Mouse (Mus musculus) hindbrain, embryonic 14.5 days (tissue): ENCODE measurements around the gene Tpcn1. TPM values are rescaled to one million over a fixed set of nuclear protein-coding genes. Genes with fewer than 3 reads are reported as not detected.

Experiments used
- ATAC-seq: fragments of 200-750 bp; cut with Nextera tagmentation; 2 replicates; pipeline ENCODE4 v1.8.0; 2017; ENCODE audit warnings: moderate number of reproducible peaks, mild to moderate bottlenecking, moderate TSS enrichment, moderate library complexity; ENCODE audit not compliant: low FRiP score
- DNase-seq: peaks from one replicate; pipeline ENCODE4 v3.0.0-alpha.2; 2015; ENCODE audit warnings: low spot score
- H3K27ac ChIP-seq: fragments of 300-500 bp; sonication (generic); 2 replicates; pipeline ENCODE4 v1.5.1; 2014; ENCODE audit warnings: mild to moderate bottlenecking, moderate library complexity
- H3K27me3 ChIP-seq: fragments of 300-500 bp; sonication (generic); 2 replicates; pipeline ENCODE4 v1.6.1; 2014; ENCODE audit warnings: mild to moderate bottlenecking, low read length, mixed read lengths; ENCODE audit not compliant: control insufficient read depth, insufficient read depth
- H3K36me3 ChIP-seq: fragments of 300-500 bp; sonication (generic); replicated peaks from 2 replicates; pipeline ENCODE4 v1.6.1; 2014; ENCODE audit not compliant: control insufficient read depth, insufficient read depth
- H3K4me1 ChIP-seq: fragments of 300-500 bp; sonication (generic); replicated peaks from 2 replicates; pipeline ENCODE4 v1.6.1; 2014; ENCODE audit warnings: antibody characterized with exemption, low read length, mixed read lengths; ENCODE audit not compliant: control insufficient read depth, insufficient read depth
- H3K4me2 ChIP-seq: fragments of 300-500 bp; sonication (generic); replicated peaks from 2 replicates; pipeline ENCODE4 v1.6.1; 2014; ENCODE audit warnings: mild to moderate bottlenecking, moderate library complexity
- H3K4me3 ChIP-seq: fragments of 300-500 bp; sonication (generic); replicated peaks from 2 replicates; pipeline ENCODE4 v1.5.1; 2014; ENCODE audit warnings: mild to moderate bottlenecking, low read length
- H3K9ac ChIP-seq: fragments of 300-500 bp; sonication (generic); 2 replicates; pipeline ENCODE4 v1.6.1; 2014
- H3K9me3 ChIP-seq: fragments of 300-500 bp; sonication (generic); 2 replicates; pipeline ENCODE4 v1.6.1; 2016; ENCODE audit warnings: low read length; ENCODE audit not compliant: control insufficient read depth
- WGBS: fragments of 180-500 bp; shearing (Covaris S2); extraction: QIAGEN DNeasy Blood & Tissue Kit; methylation state at CpG from one replicate; pipeline ENCODE4 v1.1.7; 2014; 5-methylcytosine and 5-hydroxymethylcytosine counted together
- polyA plus RNA-seq: library from polyadenylated mRNA; unstranded; fragments of >200 nt; fragmentation: Nextera tagmentation; extraction: Ambion mirVana; gene quantifications from 2 replicates; pipeline ENCODE4 v1.2.1, GENCODE M21; 2014

Gene Tpcn1
- 13.4 and 15.7 TPM in 2 replicates for polyA plus RNA-seq

DNA sequence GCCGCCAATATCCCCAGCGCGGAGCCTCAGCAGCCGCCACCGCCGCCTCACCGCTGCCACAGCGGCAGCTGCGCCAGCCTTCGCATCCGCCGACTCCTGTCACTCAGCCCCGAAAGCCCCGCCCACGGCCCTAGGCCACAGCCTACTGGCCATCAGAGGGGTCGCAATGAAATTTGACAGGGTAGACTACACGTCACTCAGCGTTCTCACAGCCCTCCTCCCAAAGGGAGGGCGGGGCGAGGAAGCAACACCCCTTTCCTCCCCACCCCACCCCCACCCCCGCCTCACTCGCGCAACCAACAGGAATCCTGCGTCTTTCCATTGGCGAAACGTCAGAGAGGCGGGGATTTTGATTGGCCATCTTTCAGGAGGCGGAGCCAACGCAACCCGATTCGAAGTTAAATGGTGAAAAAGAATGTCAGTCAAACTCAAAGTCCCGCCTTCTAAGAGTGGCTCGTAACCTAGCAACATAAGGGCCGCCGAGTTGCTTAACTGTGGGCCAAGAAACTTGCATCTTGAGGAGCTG is at the start of gene Tpcn1, which contains the start of gene Iqcd:
Tpcn1 (minus strand) TSS at position 105 of the 526 bp plus-strand sequence.
Iqcd (plus strand) TSS at position 448 of the 526 bp plus-strand sequence.
- peak; percentile 98 for ATAC-seq
- Histone ChIP-seq H3K9ac (peak within 1 kb of the TSS; percentile 92), H3K4me1 (peaks cover 18% of the 10 kb centered on the region), H3K4me2 (peak within 1 kb of the TSS; percentile 99), H3K27ac (peak within 1 kb of the TSS; percentile 80), H3K27me3 (no peaks in the 10 kb centered on the region), H3K4me3 (peak within 1 kb of the TSS; percentile 90), H3K36me3 (peaks cover 8% of the 10 kb centered on the region; the same call in 1 of the 2 replicates), H3K9me3 (no peaks in the 10 kb centered on the region)
- peak; percentile 100 for DNase-seq
- WGBS: 0% methylated on average over 33 of the region's 35 CpGs

DNA sequence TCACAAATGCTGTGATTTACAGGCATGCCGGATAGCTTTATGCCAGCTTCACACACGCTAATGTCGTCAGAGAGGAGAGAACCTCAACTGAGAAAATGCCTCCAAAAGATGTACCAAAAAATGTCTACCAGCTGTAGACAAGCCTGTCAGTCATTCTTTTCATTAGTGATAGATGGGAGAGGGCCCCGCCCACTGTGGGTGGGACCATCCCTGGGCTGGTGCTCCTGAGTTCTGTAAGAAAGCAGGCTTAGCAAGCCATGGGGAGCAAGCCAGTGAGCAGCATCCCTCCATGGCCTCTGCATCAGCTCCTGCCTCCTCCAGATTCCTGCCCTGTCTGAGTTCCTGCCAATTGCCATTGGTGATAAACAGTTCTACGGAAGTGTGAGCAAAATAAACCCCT is 47.2 kb upstream of the Tpcn1 start:
- no peak for ATAC-seq
- no peak overlapping the region for H3K9ac ChIP-seq

DNA sequence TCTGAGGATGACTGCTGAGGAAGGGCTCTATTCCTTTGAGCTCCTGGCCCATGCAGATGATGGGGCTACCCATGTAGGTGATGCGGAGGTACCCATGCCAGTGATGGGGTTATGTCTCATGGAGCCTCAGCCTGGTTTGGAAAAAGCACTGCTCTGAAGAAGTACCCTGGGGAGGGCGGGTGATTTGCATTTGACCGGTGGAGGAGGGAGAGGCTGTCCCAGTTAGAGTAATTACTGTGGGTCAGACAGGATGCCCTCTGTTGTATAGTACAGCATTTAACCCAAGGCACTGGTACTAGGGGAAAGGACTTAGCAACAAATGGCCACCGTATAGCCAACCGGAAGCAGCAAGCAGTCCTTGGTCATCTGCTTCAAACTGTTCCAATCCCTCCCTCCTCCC is 46.4 kb upstream of the Tpcn1 start:
- 36% methylated on average over 5 of the region's 5 CpGs for WGBS
- ATAC-seq: no peak
- no peaks in the 10 kb centered on the region for H3K4me1 ChIP-seq

More for the DNA sequence above, 47.2 kb upstream of the Tpcn1 start:
- no peak for DNase-seq
- 88% methylated on average over 5 of the region's 5 CpGs for WGBS
- Histone ChIP-seq H3K4me2 (no peak overlapping the region), H3K27ac (no peak overlapping the region), H3K4me3 (no peak overlapping the region), H3K4me1 (no peaks in the 10 kb centered on the region), H3K36me3 (no peaks in the 10 kb centered on the region), H3K27me3 (peaks cover under 1% of the 10 kb centered on the region), H3K9me3 (no peaks in the 10 kb centered on the region)

DNA sequence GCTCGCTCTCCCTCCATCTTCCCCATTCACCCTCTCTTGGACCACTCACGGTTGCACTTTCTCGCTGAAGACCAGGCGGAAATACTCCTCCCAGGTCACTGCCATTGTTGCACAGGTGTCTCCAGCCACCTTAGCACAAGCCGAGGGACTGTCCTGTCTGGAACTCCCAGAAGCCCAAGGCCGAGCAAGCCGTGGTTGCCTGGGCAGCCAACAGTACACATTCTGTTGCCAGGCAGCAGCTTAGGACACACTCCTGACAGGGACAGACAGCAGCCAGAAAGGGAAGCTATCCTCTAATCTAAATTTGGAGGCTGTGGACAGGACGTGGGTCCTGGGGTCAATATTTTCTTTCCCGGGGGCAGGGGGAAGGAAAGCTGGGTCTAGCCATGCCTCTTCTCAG is 45.7 kb upstream of the Tpcn1 start, which contains the start of gene Cfap73:
Cfap73 (minus strand) TSS at position 105 of the 400 bp plus-strand sequence.
- Histone ChIP-seq H3K9ac (no peak within 1 kb of the TSS), H3K27ac (no peak within 1 kb of the TSS), H3K4me2 (no peak within 1 kb of the TSS), H3K9me3 (no peaks in the 10 kb centered on the region), H3K36me3 (no peaks in the 10 kb centered on the region), H3K27me3 (peaks cover 9% of the 10 kb centered on the region), H3K4me1 (no peaks in the 10 kb centered on the region), H3K4me3 (no peak within 1 kb of the TSS)
- DNase-seq (no peak), ATAC-seq (no peak)
- WGBS: 60% methylated on average over 9 of the region's 9 CpGs

More for the DNA sequence above, 46.4 kb upstream of the Tpcn1 start:
- Histone ChIP-seq H3K36me3 (no peaks in the 10 kb centered on the region), H3K27me3 (peaks cover 7% of the 10 kb centered on the region), H3K9me3 (no peaks in the 10 kb centered on the region), H3K9ac (no peak overlapping the region), H3K27ac (no peak overlapping the region), H3K4me2 (no peak overlapping the region), H3K4me3 (no peak overlapping the region)
- DNase-seq: no peak

DNA sequence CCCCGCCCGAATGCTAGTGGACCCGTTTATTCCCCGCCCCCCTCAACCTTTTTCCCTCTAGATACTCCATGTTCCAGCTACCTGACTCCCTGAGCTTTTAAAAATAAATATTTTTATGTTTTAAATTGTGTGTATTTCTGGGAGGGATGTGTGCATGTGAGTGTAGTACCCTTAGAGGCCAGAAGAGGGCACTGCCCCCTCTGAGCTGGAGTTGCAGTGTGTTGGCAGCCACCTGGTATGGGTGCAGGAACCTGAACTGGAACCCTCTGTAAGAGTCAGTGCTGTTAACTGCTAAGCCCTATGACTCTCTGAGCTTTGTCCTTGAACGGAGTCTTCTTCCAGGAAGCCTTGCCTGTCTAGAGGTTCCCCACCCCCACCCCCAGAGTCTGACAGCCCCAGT is 43.4 kb upstream of the Tpcn1 start:
- 87% methylated on average over 5 of the region's 5 CpGs for WGBS

DNA sequence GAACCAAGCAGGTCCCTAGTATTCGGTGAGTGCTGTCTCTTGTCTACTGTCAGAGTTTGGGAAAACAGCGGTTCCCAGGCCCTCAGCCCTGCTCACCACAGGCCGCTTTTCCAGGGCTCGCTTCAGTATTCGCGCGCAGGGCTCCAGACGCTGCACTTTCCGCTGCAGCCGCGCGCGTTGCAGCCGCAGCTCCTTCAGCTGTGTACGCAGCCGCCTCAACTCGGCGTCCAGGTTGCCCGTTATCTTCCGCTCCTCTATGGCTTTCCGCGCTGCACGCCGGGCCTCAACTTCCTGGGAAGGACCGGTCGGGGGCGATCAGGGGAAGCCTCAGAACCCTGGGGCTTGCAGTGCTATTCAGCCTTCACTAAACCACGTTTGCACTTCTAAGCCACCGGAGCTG is 42.7 kb upstream of the Tpcn1 start:
- no peak for DNase-seq
- Histone ChIP-seq H3K4me3 (no peak overlapping the region), H3K27me3 (peaks cover 9% of the 10 kb centered on the region), H3K4me2 (peak overlapping the region; percentile 43), H3K27ac (no peak overlapping the region), H3K9me3 (no peaks in the 10 kb centered on the region), H3K4me1 (no peaks in the 10 kb centered on the region), H3K9ac (no peak overlapping the region; the same call in 1 of the 2 replicates), H3K36me3 (peaks cover 22% of the 10 kb centered on the region)
- WGBS: 9% methylated on average over 29 of the region's 29 CpGs
- no peak for ATAC-seq

More for the DNA sequence above, 43.4 kb upstream of the Tpcn1 start:
- Histone ChIP-seq H3K4me2 (no peak overlapping the region), H3K9me3 (no peaks in the 10 kb centered on the region), H3K36me3 (peaks cover 14% of the 10 kb centered on the region), H3K4me3 (no peak overlapping the region), H3K27me3 (peaks cover 9% of the 10 kb centered on the region), H3K9ac (no peak overlapping the region), H3K4me1 (no peaks in the 10 kb centered on the region), H3K27ac (no peak overlapping the region)
- ATAC-seq (no peak), DNase-seq (no peak)

DNA sequence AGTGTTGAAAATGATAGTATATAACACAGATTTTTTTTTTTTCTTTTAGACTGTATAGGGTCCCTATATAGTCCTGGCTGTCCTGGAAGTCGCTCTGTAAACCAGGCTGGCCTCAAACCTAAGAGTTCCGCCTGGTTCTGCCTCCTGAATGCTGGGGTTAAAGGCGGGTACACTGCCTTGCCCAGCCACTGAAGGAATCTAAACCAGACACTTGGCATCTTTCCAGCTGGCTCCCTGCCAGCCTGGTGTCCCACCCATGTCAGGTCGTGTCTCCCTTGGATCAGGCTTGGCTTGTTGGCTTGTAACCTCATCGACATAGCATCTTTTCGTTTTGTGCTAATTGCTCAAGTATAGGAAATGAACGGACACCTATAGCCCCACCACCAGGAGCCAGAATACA is 40.2 kb upstream of the Tpcn1 start:
- Histone ChIP-seq H3K4me3 (no peak overlapping the region), H3K27ac (no peak overlapping the region), H3K9ac (no peak overlapping the region), H3K27me3 (peaks cover 9% of the 10 kb centered on the region), H3K4me1 (no peaks in the 10 kb centered on the region), H3K4me2 (no peak overlapping the region), H3K36me3 (peaks cover 47% of the 10 kb centered on the region), H3K9me3 (no peaks in the 10 kb centered on the region)
- ATAC-seq (no peak), DNase-seq (no peak)
- 59% methylated on average over 7 of the region's 7 CpGs for WGBS

DNA sequence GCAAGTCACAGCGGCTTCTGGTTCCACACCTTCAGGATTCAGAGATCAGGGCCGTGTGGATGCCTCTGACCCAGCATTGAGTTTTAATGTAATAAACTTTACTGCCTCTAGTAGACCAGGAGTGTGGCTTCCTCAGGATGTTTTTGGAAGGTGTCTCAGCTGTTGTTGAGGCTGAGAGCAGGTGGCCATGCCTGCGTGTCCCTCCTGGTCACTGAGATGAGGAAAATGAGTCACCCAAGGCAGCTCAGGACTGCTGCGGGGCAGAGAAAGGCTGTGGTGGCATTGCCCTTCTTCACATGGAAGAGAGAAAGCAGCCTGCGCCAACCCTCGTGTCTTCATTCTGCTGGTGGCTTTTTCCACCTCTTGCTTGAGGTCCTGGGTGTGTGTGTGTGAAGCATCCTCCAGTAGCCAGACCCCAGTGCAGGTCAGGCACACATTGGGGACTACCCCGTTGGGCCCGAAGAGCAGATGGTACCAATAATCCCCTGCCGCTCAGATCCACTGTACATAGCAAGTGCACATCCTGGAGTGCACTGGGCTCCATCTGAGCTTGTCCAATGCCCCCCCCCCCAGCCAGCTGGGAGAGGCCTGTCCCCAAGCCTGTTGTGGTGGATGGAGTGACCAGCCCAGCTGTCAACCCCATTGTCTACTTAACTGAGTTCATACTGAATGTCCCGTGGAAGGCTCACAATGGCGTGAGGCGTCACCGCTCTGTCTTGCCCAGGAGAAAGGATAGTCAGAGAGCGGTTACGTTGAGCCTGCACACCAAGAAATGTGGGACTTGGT is 39.2 kb upstream of the Tpcn1 start:
- DNase-seq: no peak
- Histone ChIP-seq H3K4me3 (no peak overlapping the region), H3K9me3 (no peaks in the 10 kb centered on the region), H3K27me3 (peaks cover 9% of the 10 kb centered on the region), H3K4me1 (no peaks in the 10 kb centered on the region), H3K4me2 (no peak overlapping the region), H3K9ac (no peak overlapping the region), H3K36me3 (peaks cover 56% of the 10 kb centered on the region), H3K27ac (no peak overlapping the region)
- ATAC-seq: no peak
- 72% methylated on average over 15 of the region's 15 CpGs for whole genome bisulfite sequencing

DNA sequence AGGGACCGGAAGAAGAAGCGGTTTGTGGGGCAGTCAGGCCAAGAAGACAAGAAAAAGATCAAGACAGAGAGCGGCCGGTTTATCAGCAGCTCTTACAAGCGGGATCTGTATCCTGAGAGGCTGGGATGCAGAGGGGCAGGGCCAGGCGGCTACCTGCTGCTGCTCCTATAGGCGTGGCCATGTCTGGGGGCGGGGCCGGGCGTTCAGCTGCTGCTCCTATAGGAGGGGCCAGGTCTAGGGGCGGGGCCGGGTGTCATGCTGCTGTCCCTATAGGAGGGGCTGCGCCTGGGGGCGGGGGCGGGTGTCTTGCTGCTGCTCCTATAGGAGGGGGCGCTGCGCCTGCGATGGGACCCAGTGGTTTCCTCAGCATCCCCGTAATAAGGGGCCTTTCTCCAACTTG is 37.9 kb upstream of the Tpcn1 start:
- Histone ChIP-seq H3K9me3 (no peaks in the 10 kb centered on the region), H3K9ac (no peak overlapping the region), H3K27ac (no peak overlapping the region), H3K4me3 (no peak overlapping the region), H3K4me2 (no peak overlapping the region), H3K27me3 (peaks cover 9% of the 10 kb centered on the region), H3K4me1 (no peaks in the 10 kb centered on the region), H3K36me3 (peaks cover 69% of the 10 kb centered on the region)
- no peak for ATAC-seq
- DNase-seq: no peak
- WGBS: 35% methylated on average over 19 of the region's 19 CpGs
